Mouse (Mus musculus): ENCODE data around the gene Cacna2d4.
"Not testable (repeated sequence)": the region's sequence is repeated elsewhere in the genome, so short reads cannot be mapped to it uniquely, and the experiment has no call there.

Gene Cacna2d4

DNA sequence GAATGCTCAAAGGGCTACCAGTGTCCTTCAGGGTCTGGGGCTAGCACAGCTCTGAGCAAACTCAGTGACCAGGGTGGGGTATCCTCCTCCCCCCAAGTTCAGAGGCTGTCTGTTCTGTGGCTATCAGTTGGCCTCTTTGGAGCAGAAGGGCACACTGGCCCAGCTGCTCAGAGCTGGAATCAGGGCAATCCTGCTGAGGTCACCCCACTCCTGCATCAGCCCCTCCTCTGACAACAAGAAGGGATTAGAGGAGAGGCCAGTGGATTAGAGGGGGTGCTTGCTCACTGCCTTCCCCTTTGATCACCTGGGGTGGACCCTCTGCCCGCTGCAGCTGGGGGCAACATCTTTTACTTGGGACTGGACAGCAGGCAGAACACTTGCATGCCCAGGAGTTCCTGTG lies at the start of gene Cacna2d4:
Gene Cacna2d4 (plus strand): TSS at position 286 of the 400 bp plus-strand sequence.
- DNase-seq (ENCODE audit: low spot score in 2 of 2), result no peak

DNA sequence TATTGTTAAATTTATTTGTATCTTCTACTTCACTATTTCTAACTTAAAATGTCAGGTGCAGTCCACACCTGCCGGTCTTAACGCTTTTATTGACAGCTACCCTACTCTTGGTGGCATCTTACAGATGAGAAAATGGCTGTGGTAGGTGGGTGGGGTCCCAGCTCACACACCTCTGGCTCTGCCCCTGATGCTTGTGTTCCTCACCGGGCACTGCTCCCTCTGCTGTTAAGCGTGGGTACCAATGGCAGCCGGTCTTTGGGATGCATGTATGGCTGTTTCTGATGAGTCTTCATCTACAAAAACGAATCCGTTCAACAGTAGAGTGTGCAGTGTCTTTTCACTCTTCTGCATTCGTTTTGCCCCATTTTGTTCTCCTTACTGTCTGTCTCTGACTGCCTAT lies 49.7 kb upstream of the Cacna2d4 start:
- DNase-seq (ENCODE audit: low spot score in 2 of 2), result no peak

DNA sequence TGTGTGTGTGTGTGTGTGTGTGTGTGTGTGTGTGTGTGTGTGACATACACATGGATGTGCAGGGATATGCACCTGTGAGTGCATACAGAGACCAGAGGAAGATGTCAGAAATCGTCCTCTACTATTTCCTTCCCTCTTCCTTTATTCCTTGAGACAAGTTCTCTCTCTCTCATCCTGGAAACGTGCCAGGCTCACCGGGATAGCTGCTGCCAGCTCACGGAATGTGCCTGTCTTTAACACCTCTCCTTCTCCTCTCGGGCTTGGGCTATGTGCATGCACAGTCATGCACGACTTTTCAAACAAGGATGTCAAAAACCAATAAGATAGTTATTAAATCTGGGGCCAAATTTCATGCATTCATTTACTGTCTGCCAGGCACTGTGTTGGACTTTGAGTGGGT lies 48.7 kb upstream of the Cacna2d4 start:
- no peak for DNase-seq (ENCODE audit: low spot score in 2 of 2)

DNA sequence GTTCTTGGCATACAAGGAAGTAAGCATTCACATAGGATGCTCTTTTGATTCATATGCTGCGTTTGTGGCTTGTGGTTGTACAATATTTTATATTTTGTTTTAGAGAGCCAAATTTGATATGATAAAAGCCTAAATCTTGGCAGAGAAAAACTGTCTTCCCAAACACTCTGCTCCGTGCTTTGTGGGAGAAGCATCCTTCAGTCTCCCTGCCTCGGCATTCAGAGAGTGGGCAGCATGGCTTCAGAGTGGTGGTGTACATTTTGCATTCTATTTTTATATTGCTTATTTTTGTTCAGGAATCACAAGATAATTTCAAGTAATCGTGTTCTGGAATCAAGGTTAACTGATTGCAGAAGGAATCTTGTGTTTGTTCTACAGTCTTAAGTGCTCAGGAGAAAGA lies 44.8 kb upstream of the Cacna2d4 start:
- no peak for DNase-seq (ENCODE audit: low spot score in 2 of 2)

DNA sequence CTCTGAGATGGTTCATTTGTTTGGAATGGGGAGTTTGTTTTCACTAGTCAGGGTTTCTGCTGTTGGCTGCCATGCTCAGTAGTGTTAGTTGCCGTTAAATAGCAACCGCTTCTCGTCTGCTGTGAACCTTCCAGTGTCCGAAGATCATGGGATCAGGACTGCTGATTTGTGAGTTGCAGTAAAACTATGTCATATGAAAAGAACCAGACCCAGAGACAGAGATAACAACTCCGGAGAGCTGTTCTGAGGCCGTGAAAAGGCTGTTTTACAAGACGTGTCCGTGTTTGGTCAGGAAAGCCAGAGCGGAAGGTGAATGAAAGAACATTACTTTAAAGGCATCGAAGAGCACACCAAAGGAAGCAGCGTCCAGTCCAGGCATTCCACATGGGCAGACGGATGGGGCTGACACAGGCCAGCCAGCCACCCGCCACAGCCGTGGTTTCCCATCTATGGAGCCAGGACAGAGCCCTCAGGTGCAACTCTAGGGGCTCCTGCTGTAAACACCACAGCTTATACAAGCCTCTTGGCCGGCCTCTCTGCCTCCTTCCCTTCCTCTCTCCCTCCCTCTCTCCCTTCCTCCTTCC lies 42.7 kb upstream of the Cacna2d4 start:
- no peak for DNase-seq (ENCODE audit: low spot score in 2 of 2)

DNA sequence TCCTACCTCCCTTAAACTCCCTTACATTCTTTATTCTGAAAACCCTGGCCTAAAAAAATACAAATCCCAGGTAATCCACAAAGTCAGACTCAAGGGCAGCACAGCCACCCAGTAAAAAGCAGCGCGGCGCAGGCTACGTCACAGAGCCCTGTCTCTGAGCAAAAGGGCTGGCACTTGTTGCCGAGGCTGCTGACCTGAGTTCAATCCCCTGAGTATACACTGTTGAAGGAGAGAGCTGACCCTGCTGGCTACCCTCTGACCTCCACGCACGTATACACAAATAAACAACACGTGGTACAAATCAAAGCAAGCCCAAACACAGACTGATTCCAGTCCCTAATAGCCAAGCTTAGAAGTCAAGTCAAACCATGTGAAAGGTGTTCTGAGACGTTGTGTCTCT lies 42.2 kb upstream of the Cacna2d4 start:
- no peak for DNase-seq (ENCODE audit: low spot score in 2 of 2)

DNA sequence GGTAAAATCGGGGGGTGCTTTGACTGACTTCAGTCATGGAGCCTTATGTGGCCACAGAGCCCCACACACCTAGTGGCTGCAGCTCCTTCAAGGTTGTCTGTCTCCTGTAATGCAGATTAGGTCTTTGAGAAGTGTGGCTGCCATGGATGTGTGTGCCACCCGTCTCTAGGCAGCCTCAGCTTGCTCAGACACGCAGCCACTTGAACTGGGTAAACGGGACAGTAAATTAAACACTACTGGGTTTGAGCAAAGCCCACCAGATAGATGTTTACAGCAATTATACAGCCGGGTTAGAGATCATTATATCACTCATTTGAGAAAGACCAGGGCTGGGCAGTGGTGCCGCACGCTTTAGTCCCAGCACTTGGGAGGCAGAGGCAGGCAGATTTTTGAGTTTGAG lies 41.7 kb upstream of the Cacna2d4 start:
- DNase-seq (ENCODE audit: low spot score in 2 of 2), result no peak

DNA sequence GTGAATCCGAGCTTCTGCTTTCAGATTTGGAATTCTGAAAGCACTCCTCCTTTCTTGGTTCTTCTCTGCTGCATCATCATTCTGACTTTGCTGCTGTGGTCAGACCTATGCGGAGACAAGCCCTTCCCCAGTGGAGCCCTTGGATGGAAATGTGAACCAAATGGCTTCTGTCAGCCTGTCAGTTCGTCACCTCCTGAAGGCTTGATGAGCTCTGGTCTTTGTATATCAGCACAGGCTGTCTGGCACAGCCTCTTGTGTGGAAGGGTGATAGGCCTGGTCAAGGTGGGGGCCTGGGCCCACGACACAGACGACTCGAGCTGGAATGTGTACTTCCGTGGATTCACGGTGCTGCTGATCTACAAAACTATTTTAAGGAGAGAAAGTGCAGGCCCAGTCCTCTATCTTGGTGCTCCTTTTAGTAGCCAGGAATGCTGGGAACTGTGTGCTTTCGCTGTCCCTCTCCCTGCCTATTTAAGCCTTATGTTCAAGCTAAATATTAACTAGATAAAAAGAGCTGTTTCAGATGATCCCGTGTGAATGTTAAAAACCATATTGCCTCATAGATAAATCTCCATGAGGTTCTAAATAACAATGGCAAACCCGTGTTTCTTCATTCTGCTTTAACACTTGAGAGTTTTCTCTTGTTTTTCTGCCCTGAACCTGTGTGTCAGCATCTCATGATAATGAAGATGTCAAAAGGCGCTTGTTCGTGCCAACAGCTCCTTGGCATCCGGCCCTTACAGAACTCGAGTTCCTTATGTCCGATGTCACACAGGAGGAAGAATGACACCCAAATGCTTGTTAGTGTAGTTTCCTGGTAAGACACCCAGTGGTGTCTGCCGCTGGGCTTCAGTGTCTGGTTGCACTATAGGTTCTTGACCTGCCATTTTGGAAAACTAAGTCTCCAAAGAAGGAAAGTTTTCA lies 39.7 kb upstream of the Cacna2d4 start, which contains the start of gene Cacna1c:
Gene Cacna1c (minus strand): TSS at position 37 of the 924 bp plus-strand sequence.
- peak; percentile 77 to 81 for DNase-seq (ENCODE audit: low spot score in 2 of 2)

DNA sequence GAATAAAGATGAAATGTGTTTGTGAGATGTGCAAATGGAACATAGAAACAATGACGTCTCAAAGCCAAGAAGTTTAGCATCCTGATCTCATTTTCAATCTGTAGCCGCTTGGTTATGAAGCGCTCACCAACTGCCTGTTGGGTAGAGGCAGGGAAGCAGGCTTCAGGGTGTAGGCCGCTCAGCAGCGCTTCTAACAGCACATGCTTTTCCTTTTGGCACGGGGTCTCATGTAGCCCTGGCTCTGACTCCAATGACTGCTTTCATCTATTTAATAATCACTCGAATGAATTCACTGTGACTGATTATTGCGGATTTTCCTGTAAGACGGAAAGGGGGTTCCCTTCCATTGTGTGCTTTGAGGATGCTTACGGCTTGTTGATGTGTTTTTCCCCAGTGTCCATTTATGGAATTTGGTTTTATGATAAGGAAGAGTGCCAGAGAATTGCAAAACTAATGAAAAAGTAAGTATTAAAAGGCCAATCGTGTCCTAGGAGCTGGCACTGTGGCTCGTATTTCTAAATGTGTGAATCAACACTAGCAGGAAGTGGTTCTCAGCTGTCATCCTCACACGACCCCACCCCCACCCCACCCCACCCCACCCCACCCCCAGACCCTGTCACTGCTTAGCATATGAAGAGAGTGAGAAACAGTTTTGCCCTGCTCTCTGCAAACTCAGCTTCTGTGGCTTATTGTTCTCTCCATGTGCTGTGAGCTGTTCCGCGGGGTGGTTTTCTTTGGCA lies 37.6 kb upstream of the Cacna2d4 start:
- DNase-seq (ENCODE audit: low spot score in 2 of 2), result no peak

DNA sequence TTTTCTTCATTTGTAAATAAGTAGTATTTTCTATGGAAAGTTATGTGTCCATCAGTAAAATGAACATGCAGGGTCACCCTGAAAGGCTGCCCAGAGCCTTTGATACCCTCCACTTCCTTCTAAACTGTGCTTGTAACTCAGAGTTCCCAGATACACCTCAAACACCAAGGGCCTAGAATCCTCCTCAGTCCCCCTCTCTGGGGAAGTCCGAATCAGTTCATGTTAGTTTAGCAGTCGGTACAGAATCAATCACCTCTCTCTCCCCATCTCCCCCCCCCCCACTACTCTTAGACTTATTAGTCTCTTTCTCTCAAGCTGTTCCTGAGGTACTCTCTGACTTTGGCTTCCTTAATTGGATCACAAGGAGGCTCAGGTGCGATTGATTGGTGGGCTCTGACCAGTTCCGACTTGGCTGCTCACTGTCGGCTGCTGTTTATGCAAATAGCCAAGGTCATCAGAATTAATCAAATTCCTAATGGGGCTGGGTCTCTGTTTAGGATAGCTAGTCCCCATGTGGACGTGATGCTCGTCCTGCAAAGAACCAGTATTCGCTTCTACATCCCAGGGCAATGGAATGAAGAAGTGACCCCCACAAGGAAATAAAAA lies 36.9 kb upstream of the Cacna2d4 start:
- DNase-seq (ENCODE audit: low spot score in 2 of 2), result no peak

DNA sequence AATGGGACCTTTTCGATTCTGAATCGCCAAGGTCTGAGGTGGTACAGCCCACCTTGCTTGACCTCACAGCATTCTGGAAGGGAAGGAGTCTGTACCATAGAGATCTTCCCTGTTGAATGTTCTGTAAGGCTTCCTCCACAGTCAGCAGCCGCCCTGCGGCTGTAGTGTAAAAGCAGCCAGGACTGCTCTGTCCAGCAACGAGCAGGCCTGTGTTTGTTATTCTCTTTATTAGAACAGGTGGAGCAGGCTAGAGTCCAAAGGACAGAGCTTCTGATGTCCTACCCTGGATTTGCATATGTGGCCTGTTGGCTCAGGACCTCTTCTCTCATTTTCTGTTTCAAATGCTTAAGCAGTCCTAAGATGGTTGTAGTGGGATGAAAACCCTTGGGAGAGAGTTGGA lies 36.0 kb upstream of the Cacna2d4 start:
- no peak for DNase-seq (ENCODE audit: low spot score in 2 of 2)

DNA sequence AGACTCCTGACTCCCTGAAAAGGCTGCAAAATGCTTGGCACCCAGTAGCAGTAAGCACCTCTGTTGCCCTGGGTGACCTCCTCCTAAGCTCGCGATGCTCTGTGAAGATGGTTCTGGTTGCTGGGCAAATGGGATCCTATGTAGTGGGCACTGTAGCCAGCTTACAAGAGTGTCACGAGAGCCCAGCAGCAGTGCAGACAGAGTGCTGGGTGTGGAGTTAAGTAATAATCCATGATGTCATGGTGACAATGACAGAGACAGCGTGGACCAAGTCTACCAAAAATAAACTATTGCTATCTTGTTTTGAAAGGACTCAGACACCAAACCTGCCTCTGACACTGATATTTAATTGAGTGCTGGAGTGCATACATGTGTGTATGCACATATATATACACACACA lies 34.8 kb upstream of the Cacna2d4 start:
- no peak for DNase-seq (ENCODE audit: low spot score in 2 of 2)

DNA sequence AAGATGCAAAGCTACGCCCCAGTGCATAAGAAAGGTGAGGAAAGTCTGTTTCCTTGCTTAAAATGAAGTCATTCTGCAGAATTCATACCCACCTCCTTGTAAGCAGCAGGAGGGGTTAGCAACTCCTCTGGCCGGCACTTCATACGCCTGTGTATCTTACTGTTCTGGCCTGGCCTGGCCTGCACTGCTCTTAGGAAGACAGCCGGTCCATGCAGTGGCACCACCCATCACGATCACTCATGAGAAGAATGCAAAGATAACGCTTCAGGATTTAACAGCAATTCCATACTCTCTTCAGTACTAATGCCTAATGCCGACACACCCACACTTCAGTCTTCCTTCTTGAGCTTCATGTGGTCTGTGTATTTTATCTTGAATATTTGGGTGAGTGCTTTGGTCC lies 32.0 kb upstream of the Cacna2d4 start:
- no peak for DNase-seq (ENCODE audit: low spot score in 2 of 2)

DNA sequence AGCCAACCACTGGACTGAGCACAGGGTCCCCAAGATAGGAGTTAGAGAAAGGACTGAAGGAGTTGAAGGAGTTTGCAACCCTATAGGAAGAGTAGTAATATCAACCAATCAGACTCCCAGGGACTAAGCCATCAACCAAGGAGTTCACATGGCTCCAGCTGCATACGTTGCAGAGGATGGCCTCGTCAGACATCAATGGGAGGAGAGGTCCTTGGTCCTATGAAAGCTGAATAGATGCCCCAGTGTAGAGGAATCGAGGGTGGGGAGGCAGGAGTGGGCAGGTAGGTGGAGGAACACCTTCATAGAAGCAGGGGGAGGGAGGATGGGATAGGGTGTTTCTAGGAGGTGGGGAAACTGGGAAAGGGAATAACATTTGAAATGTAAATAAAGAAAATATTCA lies 31.4 kb upstream of the Cacna2d4 start:
- DNase-seq (ENCODE audit: low spot score in 2 of 2), result no peak

DNA sequence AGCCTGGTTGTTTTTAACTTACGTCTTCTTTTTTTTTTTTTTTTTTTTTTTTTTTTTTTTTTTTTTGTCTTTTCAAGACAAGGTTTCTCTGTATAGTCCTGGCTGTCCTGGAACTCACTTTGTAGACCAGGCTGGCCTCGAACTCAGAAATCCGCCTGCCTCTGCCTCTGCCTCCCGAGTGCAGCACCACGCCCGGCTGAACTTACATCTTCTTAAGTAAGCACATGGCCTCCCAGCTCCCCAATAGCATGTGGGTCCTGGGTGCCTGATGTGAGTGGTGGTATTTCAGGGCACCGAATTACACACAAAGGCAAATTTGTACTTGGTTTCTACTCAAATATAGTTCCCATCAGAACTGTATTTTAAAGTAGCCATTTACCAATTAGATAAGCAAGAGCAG lies 30.3 kb upstream of the Cacna2d4 start:
- not testable (repeated sequence) for DNase-seq (ENCODE audit: low spot score in 2 of 2)

DNA sequence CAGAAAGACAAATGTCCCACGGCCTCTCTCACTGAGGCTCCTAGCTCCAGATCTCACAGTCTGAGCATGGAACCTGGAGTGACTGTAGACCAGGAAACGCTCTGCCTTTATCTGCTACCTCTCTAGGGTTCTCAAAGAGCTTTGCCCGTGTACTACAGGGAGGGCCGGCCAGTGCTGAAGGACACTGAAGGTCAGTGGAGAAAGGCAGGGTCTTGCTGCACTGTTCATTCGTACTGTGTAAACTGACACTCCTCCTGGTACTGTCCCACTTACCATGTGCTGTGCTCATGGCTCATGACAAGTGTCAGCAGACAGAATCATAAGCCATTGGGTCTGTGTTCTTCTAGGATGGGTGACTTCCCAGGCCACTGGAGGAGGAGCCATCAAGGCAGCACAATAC lies 23.0 kb upstream of the Cacna2d4 start:
- DNase-seq (ENCODE audit: low spot score in 2 of 2), result no peak

DNA sequence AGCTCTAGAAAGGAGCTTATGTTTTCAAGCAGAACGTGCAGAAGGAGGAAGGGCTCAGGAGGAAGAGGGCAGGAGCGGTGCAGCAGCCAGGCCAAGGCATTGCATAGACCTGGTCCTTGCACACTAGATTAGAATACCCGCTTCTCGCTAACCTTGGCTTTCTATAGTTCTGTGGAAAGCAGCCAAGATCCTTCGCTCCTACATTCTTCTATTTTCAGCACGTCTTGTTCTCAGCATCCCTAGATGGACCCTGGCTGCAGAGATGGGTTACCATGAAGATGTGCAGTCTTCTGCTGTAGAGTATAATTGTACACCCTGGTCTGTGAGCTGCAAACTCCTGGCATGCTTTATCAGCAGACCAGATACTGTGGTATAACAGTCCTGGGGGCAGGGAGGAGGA lies 22.1 kb upstream of the Cacna2d4 start:
- DNase-seq (ENCODE audit: low spot score in 2 of 2), result no peak

DNA sequence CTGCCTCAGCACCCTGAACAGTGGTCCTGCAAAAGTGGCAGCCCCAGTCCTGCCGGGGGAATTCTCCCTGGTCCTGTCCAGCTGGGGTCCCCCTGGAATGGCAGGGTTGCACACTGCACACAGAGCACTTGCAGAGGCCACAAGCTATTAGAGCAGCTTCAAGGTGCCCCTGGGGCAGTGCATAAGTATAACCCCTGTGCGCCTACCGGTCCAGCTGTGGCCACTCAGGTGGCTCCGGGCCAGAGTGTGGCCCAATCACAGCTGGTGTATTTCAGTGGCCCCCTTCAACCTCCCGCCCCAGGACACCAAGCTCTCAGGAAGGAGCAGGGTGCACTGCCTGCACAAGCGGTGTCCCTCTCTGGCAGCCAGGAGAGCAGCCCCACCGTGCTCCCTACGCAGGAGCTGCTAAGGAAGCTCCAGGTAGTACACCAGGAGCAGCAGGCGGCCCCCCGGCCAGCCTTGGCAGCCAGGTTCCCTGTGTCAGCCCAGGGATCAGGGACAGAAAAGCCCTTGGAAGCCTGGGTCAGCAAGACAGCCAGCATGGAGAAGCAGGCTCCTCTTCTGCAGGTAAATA lies 21.2 kb upstream of the Cacna2d4 start:
- no peak for DNase-seq (ENCODE audit: low spot score in 2 of 2)

DNA sequence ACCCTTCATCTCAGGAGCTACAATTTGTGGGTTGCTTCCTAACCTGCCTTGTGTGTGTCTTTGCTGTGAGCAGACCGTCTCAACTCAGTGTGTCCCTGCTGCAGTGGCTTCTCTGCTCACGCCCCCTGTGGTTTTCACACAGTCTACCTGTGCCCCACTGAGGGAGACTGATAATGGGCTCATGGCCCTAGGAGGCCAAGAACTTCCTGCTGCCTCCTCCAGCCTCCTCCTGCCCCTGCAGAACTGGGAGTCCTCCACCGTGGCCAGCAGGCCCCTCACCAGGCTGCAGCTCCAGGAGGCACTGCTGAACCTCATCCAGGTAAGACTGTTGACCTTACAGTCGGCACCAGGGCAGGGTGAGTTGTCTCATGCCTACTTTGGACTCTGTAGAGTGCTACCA lies 18.7 kb upstream of the Cacna2d4 start:
- DNase-seq (ENCODE audit: low spot score in 2 of 2), result no peak

DNA sequence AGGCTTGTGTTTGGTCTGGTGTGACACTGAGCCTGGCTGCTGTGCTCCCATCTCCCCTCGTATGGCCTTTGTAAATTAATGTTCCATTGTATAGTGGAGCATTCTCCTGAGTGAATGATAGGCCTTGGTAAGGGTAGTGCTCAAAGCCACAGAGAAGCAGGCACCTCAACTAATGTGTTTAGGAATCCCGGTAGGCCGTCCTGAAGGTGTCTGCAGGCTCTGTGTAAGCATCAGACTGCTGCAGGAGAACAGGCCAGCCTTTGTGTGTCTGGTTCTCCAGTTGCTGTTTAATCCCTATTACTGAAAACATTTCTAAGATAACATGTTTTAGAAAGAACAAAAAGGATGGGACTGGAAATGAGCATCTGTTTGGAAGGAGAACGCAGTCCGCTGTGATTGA lies 17.7 kb upstream of the Cacna2d4 start:
- DNase-seq (ENCODE audit: low spot score in 2 of 2), result no peak

DNA sequence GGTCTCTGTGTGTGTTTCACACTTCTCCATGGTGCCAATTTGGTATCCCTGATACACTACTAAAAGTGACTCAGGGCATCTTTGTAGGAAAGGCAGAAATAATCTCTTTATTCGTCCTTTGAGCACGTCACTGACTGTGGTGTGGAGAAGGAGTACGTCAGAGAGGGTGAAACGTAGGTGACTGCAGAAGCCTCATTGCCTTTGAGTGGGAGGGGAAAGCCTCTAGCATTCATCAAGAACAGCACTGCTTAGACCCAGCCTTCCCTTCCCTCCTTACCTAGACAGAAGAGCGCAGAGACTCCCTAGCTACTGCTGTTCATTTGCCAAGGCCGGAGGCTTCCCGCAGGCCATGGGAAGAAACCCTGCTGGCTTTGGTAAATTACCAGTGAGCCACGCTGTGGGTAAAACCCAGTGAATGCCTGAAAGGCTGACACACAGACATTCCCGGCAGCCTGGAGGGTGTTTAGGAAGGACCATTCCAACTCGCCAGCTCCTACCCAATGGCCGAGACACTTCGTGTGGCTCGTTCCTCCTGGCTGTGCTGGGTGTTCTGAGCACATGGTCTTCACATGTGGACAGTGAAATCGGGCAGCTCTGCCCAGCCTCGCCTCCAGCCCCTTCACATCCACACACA lies 17.0 kb upstream of the Cacna2d4 start:
- no peak for DNase-seq (ENCODE audit: low spot score in 2 of 2)
